Comparison of ENCODE assay signal across 18 mouse cellular contexts in genomic region chr16:38406708-38407107, GRCm38 (mm10). TPM values are rescaled to one million over a fixed set of nuclear protein-coding genes. Genes with fewer than 3 reads are reported as not detected.
DNase-seq lines count a peak whose midpoint lies in the region; ATAC-seq and TF ChIP-seq lines count a peak whose summit lies in the region.
"Had no signal": no experiment of that assay in that cellular context is flagged by ENCODE, and none has a peak within 500 bp of the region (broad histone marks: within the 10 kb centered on the region; RNA-seq: fewer than 3 reads in every experiment).

No protein-coding gene starts in this region.

- H3K27me3 ChIP-seq in intestine, embryonic 15.5 days (replicated peaks): no peaks in the 10 kb centered on the region
- H3K27me3 ChIP-seq in liver, postnatal 0 days (ENCODE audit: insufficient read depth, low read length): no peaks in the 10 kb centered on the region
- no peaks in the 10 kb centered on the region for H3K27me3 ChIP-seq in limb, embryonic 10.5 days (ENCODE audit: low read depth, poor library complexity, severe bottlenecking)
- H3K27me3 ChIP-seq: hindbrain, embryonic 12.5 days had no signal

- peak; percentile 52 for DNase-seq in CD4-positive helper T cell, adult 2 months (ENCODE audit: low read depth, low spot score)
- DNase-seq in ES-CJ7 (ENCODE audit: low read depth, low spot score): peak; percentile 47
- DNase-seq in liver, postnatal 0 days: no peak
- no peak for DNase-seq in adrenal gland, adult 18-20 months (ENCODE audit: low spot score in 2 of 2)
- no peak for DNase-seq in limb, embryonic 10.5 days (ENCODE audit: low spot score)
- DNase-seq in left cerebral cortex, adult 2 months (ENCODE audit: extremely low spot score in 1 of 2, low spot score in 2 of 2): no peak
- DNase-seq in embryo, embryonic 9.5 days (ENCODE audit: extremely low spot score): no peak
- DNase-seq: adrenal gland, adult 8-10 months; cerebellum, adult 2 months; lung, embryonic 14.5 days; right cerebral cortex, postnatal 14 days had no signal

- intact Hi-C loops in left cerebral cortex, adult 2 months (cut with DNase I): no loop called here

- no peaks in the 10 kb centered on the region for H3K36me3 ChIP-seq in intestine, embryonic 15.5 days
- 0 out of 2 replicates have a peak, but pooled peaks cover 8% of the 10 kb centered on the region for H3K36me3 ChIP-seq in liver, postnatal 0 days (replicated peaks; ENCODE audit: insufficient read depth, low read length)
- H3K36me3 ChIP-seq in limb, embryonic 10.5 days: no peaks in the 10 kb centered on the region
- H3K36me3 ChIP-seq: hindbrain, embryonic 12.5 days; midbrain, embryonic 10.5 days had no signal

- TF ChIP-seq CTCF in liver, postnatal 0 days (IDR thresholded peaks at IDR 0.05; ENCODE audit: low read depth): no peak
- TF ChIP-seq CTCF in left cerebral cortex, adult 2 months (IDR thresholded peaks at IDR 0.05): no peak

- TF ChIP-seq EP300 in liver, postnatal 0 days (IDR thresholded peaks at IDR 0.05; ENCODE audit: low read depth): no peak

- no peaks in the 10 kb centered on the region for H3K9me3 ChIP-seq in intestine, embryonic 15.5 days
- H3K9me3 ChIP-seq in liver, postnatal 0 days (ENCODE audit: low read length): no peaks in the 10 kb centered on the region
- H3K9me3 ChIP-seq in limb, embryonic 10.5 days (replicated peaks): no peaks in the 10 kb centered on the region
- H3K9me3 ChIP-seq: hindbrain, embryonic 12.5 days; midbrain, embryonic 10.5 days had no signal

- H3K4me3 ChIP-seq in intestine, embryonic 15.5 days (replicated peaks): no peak overlapping the region
- H3K4me3 ChIP-seq in liver, postnatal 0 days (ENCODE audit: low read depth, low read length): no peak overlapping the region
- no peak overlapping the region for H3K4me3 ChIP-seq in limb, embryonic 10.5 days
- no peak overlapping the region for H3K4me3 ChIP-seq in left cerebral cortex, adult 2 months
- H3K4me3 ChIP-seq: hindbrain, embryonic 12.5 days; midbrain, embryonic 10.5 days had no signal

- no peak overlapping the region for H3K27ac ChIP-seq in intestine, embryonic 15.5 days
- no peak overlapping the region for H3K27ac ChIP-seq in liver, postnatal 0 days (ENCODE audit: low read depth)
- H3K27ac ChIP-seq in limb, embryonic 10.5 days: no peak overlapping the region
- no peak overlapping the region for H3K27ac ChIP-seq in left cerebral cortex, adult 2 months
- H3K27ac ChIP-seq: hindbrain, embryonic 12.5 days; midbrain, embryonic 10.5 days had no signal

- 0 out of 2 replicates have a peak, but pooled peaks have one; percentile 15 for ATAC-seq in intestine, embryonic 15.5 days
- ATAC-seq in liver, postnatal 0 days: peak; percentile 95
- ATAC-seq: forebrain, embryonic 14.5 days had no signal

- 82% methylated on average over 6 of the region's 6 CpGs for WGBS in intestine, embryonic 15.5 days
- WGBS in liver, postnatal 0 days (ENCODE audit: insufficient replicate concordance): 68% methylated on average over 6 of the region's 6 CpGs
- WGBS in limb, embryonic 10.5 days: 85% methylated on average over 6 of the region's 6 CpGs

- H3K4me1 ChIP-seq in intestine, embryonic 15.5 days (replicated peaks): no peaks in the 10 kb centered on the region
- peaks cover 5% of the 10 kb centered on the region; the same call in 1 of the 2 replicates for H3K4me1 ChIP-seq in liver, postnatal 0 days (ENCODE audit: insufficient read depth)
- no peaks in the 10 kb centered on the region for H3K4me1 ChIP-seq in limb, embryonic 10.5 days
- H3K4me1 ChIP-seq: hindbrain, embryonic 12.5 days; midbrain, embryonic 10.5 days had no signal

- H3K9ac ChIP-seq in intestine, embryonic 15.5 days: no peak overlapping the region
- H3K9ac ChIP-seq in liver, postnatal 0 days (replicated peaks): no peak overlapping the region
- H3K9ac ChIP-seq: hindbrain, embryonic 12.5 days; lung, embryonic 14.5 days had no signal

- H3K4me2 ChIP-seq in intestine, embryonic 15.5 days (replicated peaks): no peak overlapping the region
- no peak overlapping the region for H3K4me2 ChIP-seq in liver, postnatal 0 days (ENCODE audit: low read depth, low read length)
- H3K4me2 ChIP-seq: hindbrain, embryonic 12.5 days; lung, embryonic 14.5 days had no signal

RNA-seq across cellular contexts. Expression of gene Pla1a, which starts 26.2 kb away (rescaled TPM):
- polyA plus RNA-seq in intestine, embryonic 15.5 days (2015; fragmentation: Nextera tagmentation; extraction: Ambion mirVana): 1.3 and 1.7 TPM in 2 replicates
- 49.8 and 55.8 TPM in 2 replicates for polyA plus RNA-seq in liver, postnatal 0 days (2015; fragmentation: Nextera tagmentation; extraction: Ambion mirVana)
- total RNA-seq in adrenal gland, adult 18-20 months (2021): 10 to 100 TPM; 13.9 to 51.8 TPM
- polyA plus RNA-seq in limb, embryonic 10.5 days (2016; fragmentation: Nextera tagmentation; extraction: Ambion mirVana): 0.11 TPM in 1 of 2 replicates, not detected in the other
- 1 to 10 TPM; 1.5 to 2.5 TPM for total RNA-seq in left cerebral cortex, adult 2 months (2021)

RNA-seq across cellular contexts. Expression of gene Popdc2, which starts 44.7 kb away (rescaled TPM):
- 14.8 and 15.4 TPM in 2 replicates for polyA plus RNA-seq in intestine, embryonic 15.5 days (2015; fragmentation: Nextera tagmentation; extraction: Ambion mirVana)
- 10.8 and 12.6 TPM in 2 replicates for polyA plus RNA-seq in liver, postnatal 0 days (2015; fragmentation: Nextera tagmentation; extraction: Ambion mirVana)
- 1 to 10 TPM in 1 of 2 experiments, under 1 TPM in 1; 0.80 to 4.6 TPM for total RNA-seq in adrenal gland, adult 18-20 months (2021)
- 1.3 and 3.1 TPM in 2 replicates for polyA plus RNA-seq in limb, embryonic 10.5 days (2016; fragmentation: Nextera tagmentation; extraction: Ambion mirVana)
- total RNA-seq in left cerebral cortex, adult 2 months (2021): 1 to 10 TPM in 1 of 2 experiments, under 1 TPM in 1; 0.51 to 1.5 TPM

RNA-seq across cellular contexts. Expression of gene Adprh, which starts 45.8 kb away (rescaled TPM):
- 83.4 and 84.7 TPM in 2 replicates for polyA plus RNA-seq in intestine, embryonic 15.5 days (2015; fragmentation: Nextera tagmentation; extraction: Ambion mirVana)
- 17.9 and 22.2 TPM in 2 replicates for polyA plus RNA-seq in liver, postnatal 0 days (2015; fragmentation: Nextera tagmentation; extraction: Ambion mirVana)
- total RNA-seq in adrenal gland, adult 18-20 months (2021): 10 to 100 TPM; 32.8 to 39.6 TPM
- 153 and 159 TPM in 2 replicates for polyA plus RNA-seq in limb, embryonic 10.5 days (2016; fragmentation: Nextera tagmentation; extraction: Ambion mirVana)
- total RNA-seq in left cerebral cortex, adult 2 months (2021): 10 to 100 TPM; 60.9 to 61.6 TPM

RNA-seq across cellular contexts. Expression of gene Cd80, which starts 48.7 kb away (rescaled TPM):
- polyA plus RNA-seq in intestine, embryonic 15.5 days (2015; fragmentation: Nextera tagmentation; extraction: Ambion mirVana): 0.18 and 0.21 TPM in 2 replicates
- polyA plus RNA-seq in liver, postnatal 0 days (2015; fragmentation: Nextera tagmentation; extraction: Ambion mirVana): 0.13 and 0.15 TPM in 2 replicates
- total RNA-seq in adrenal gland, adult 18-20 months (2021): under 1 TPM; 0.53 to 0.70 TPM
- polyA plus RNA-seq in limb, embryonic 10.5 days (2016; fragmentation: Nextera tagmentation; extraction: Ambion mirVana): 0.29 and 0.53 TPM in 2 replicates
- total RNA-seq in left cerebral cortex, adult 2 months (2021): under 1 TPM; 0.27 to 0.54 TPM

RNA-seq across cellular contexts. Expression of gene Gm21987, which starts 59.9 kb away (rescaled TPM):
- 0.53 TPM in 1 of 2 replicates, not detected in the other for polyA plus RNA-seq in intestine, embryonic 15.5 days (2015; fragmentation: Nextera tagmentation; extraction: Ambion mirVana)
- not detected in 2 replicates for polyA plus RNA-seq in liver, postnatal 0 days (2015; fragmentation: Nextera tagmentation; extraction: Ambion mirVana)
- total RNA-seq in adrenal gland, adult 18-20 months (2021): not detected
- polyA plus RNA-seq in limb, embryonic 10.5 days (2016; fragmentation: Nextera tagmentation; extraction: Ambion mirVana): not detected in 2 replicates
- total RNA-seq in left cerebral cortex, adult 2 months (2021): not detected
- total RNA-seq: gastrocnemius, adult 8-10 months; left cerebral cortex, postnatal 36 days had no signal
- polyA plus RNA-seq: cerebellum, adult 2 months; forebrain, embryonic 14.5 days; hindbrain, embryonic 12.5 days; kidney, embryonic 14.5 days; lung, embryonic 14.5 days; midbrain, embryonic 10.5 days had no signal

Comparison
In these comparisons a context has a peak if more than half of its experiments do, and no peak if none do; other contexts are left out.
1. DNase-seq: peak in CD4-positive helper T cell, adult 2 months (single experiment) and ES-CJ7 (single experiment); none in liver, postnatal 0 days (single experiment), adrenal gland, adult 18-20 months (0 of 2), limb, embryonic 10.5 days (single experiment), left cerebral cortex, adult 2 months (0 of 2) and embryo, embryonic 9.5 days (single experiment).
2. RNA of gene Pla1a, which starts 26.2 kb away (polyA plus RNA-seq): 49.8 to 55.8 TPM in liver, postnatal 0 days; 1.3 to 1.7 TPM in intestine, embryonic 15.5 days and 0.11 TPM in limb, embryonic 10.5 days; every median in the first group is over 10 times any median in the second.